Mouse (Mus musculus) subcutaneous adipose tissue, adult 2 months (tissue): ENCODE measurements around the gene Tmem266. TPM values are rescaled to one million over a fixed set of nuclear protein-coding genes. Genes with fewer than 3 reads are reported as not detected.

ENCODE experiments used
- polyA plus RNA-seq: library from polyadenylated mRNA; depleted of rRNA; stranded (reverse); fragments of >200 nt; gene quantifications from 2 replicates; pipeline ENCODE4 v1.2.3, GENCODE M21; 2012; ENCODE audit warnings: low replicate concordance; rRNA removed

Gene Tmem266
- polyA plus RNA-seq: 0.19 and 8.7 TPM in 2 replicates

DNA sequence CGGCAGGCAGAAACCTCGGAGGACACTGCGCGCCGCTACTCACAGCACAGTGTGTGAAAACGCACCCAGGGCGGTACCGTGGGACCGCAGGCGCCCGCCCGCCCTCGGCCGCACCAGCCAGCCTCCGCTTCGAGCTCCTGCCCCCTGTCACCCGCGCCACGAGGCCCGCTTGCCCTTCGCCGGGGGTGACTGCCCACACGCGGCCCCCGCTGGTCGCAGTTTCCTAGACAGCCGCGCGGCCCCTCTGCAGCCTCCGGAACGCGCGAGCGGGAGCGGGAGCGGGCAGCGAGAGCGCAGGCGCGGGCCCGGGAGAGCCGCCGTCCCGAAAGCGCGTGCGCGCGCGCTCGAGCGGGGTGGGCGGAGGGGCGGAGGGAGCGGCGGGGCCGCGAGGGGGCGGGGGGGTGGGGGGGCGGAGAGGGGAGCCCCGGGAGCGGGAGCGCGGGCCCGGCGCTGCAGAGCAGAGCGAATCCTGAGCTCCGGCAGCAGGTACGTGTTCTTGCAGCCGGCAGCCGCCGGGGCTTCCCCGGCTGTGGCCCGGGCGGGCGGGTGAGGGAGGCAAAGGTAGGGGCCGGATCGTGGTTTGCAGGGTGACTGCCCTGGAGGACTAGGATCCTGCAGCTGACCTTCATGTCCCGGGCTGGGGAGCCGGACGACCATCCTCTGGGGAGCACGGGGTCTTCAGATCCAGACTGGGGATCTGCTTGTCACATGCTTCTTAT lies at the start of gene Tmem266, which contains the start of gene Nrg4:
Tmem266 (plus strand) TSS at position 399 of the 719 bp plus-strand sequence.
Nrg4 (minus strand) TSS at position 330 of the 719 bp plus-strand sequence.

Other genes with a start within 250 kb of the Tmem266 start
- 10.2 and 14.8 TPM in 2 replicates for gene Ube2q2, start 178.1 kb upstream of the Tmem266 start, polyA plus RNA-seq
- gene Fbxo22, start 118.0 kb upstream of the Tmem266 start, polyA plus RNA-seq: 22.4 and 24.8 TPM in 2 replicates
- 59.5 and 111 TPM in 2 replicates for gene Nrg4, start 69 bp upstream of the Tmem266 start, polyA plus RNA-seq
- gene Etfa, start 185.3 kb downstream of the Tmem266 start, polyA plus RNA-seq: 81.6 and 213 TPM in 2 replicates
- 0.72 TPM in 1 of 2 replicates, not detected in the other for gene Isl2, start 211.8 kb downstream of the Tmem266 start, polyA plus RNA-seq